17 mouse cellular contexts compared by ENCODE assay signal in genomic region chr16:49520411-49520810, GRCm38 (mm10).
"Had no signal": no experiment of that assay in that cellular context is flagged by ENCODE, and none has a peak within 500 bp of the region (broad histone marks: within the 10 kb centered on the region; RNA-seq: fewer than 3 reads in every experiment).

No protein-coding gene starts in this region.

- H3K27ac ChIP-seq: lung, embryonic 15.5 days; macrophage; midbrain, embryonic 13.5 days; midbrain, embryonic 15.5 days; neural tube, embryonic 12.5 days; stomach, embryonic 15.5 days; stomach, postnatal 0 days had no signal

- H3K4me3 ChIP-seq: lung, embryonic 15.5 days; megakaryocyte, embryonic 14.5 days; midbrain, embryonic 13.5 days; midbrain, embryonic 15.5 days; neural tube, embryonic 12.5 days; stomach, embryonic 15.5 days had no signal

- H3K9ac ChIP-seq: lung, embryonic 15.5 days; midbrain, embryonic 13.5 days; midbrain, embryonic 15.5 days; neural tube, embryonic 12.5 days; stomach, embryonic 15.5 days had no signal

- ATAC-seq: lung, postnatal 0 days; midbrain, embryonic 13.5 days; midbrain, embryonic 15.5 days had no signal

- H3K27me3 ChIP-seq: lung, embryonic 15.5 days; midbrain, embryonic 13.5 days; midbrain, embryonic 15.5 days; neural tube, embryonic 12.5 days; stomach, embryonic 15.5 days had no signal

- H3K4me2 ChIP-seq: lung, embryonic 15.5 days; midbrain, embryonic 11.5 days; midbrain, embryonic 13.5 days; midbrain, embryonic 15.5 days; neural tube, embryonic 12.5 days; stomach, embryonic 15.5 days had no signal

- H3K36me3 ChIP-seq: lung, embryonic 15.5 days; midbrain, embryonic 13.5 days; midbrain, embryonic 15.5 days; neural tube, embryonic 12.5 days; stomach, embryonic 15.5 days had no signal

- DNase-seq: lung, adult 2 months; lung, postnatal 14 days; lung, postnatal 36 days; right cerebral cortex, postnatal 14 days; thymus, adult 2 months; thymus, postnatal 25 days; thymus, postnatal 4 days had no signal

- H3K9me3 ChIP-seq: lung, embryonic 15.5 days; megakaryocyte, embryonic 14.5 days; midbrain, embryonic 13.5 days; midbrain, embryonic 15.5 days; neural tube, embryonic 12.5 days; stomach, embryonic 15.5 days had no signal

- H3K4me1 ChIP-seq: midbrain, embryonic 13.5 days; midbrain, embryonic 15.5 days; neural tube, embryonic 12.5 days; stomach, embryonic 15.5 days had no signal
